8 mouse cellular contexts compared by ENCODE assay signal in the genomic region with DNA sequence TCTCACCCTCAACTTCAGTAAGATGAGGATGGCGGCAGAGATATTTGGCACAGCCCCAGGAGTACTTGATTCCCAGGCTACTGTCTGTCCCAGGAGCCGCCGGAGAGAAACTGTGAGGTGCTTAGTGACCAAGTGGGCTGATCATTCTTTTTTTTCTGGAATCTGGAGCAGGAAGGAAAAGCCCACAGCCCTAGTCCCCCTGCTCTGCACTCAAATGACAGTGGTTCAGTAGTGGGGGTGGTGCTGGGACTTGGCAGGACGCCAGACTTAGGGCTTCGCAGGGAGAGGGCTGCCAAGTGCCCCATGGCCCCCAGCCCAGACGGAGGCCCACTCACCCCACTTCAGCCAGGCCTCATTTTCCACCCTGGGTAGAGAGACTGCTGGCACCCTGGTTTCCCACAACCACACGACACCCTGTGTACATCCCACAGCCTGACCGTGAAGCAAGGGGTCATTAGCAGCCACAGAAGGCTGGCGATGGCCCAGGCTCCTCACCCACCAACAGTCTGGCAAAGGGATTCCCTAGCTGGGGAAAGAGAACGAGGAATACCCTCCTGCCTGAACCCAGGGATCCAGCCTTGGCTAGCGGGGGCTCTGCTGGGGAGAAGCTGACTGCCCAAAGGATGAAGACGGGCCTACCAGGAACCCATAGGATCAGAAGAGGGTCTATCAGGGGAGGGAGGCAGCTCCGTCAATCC. TPM values are rescaled to one million over a fixed set of nuclear protein-coding genes. Genes with fewer than 3 reads are reported as not detected.
DNase-seq lines count a peak whose midpoint lies in the region; ATAC-seq and TF ChIP-seq lines count a peak whose summit lies in the region.

No protein-coding gene starts in this region.

- peaks cover 13% of the 10 kb centered on the region; the same call in 1 of the 2 replicates for H3K36me3 ChIP-seq in embryonic facial prominence, embryonic 15.5 days
- H3K36me3 ChIP-seq in hindbrain, embryonic 14.5 days (replicated peaks; ENCODE audit: control insufficient read depth, insufficient read depth): peaks cover 27% of the 10 kb centered on the region
- H3K36me3 ChIP-seq in midbrain, embryonic 11.5 days (ENCODE audit: control insufficient read depth, insufficient read depth, low read length): peaks cover 3% of the 10 kb centered on the region
- H3K36me3 ChIP-seq in thymus, adult 2 months (ENCODE audit: control insufficient read depth, insufficient read depth, low read length): no peaks in the 10 kb centered on the region

- peaks cover 61% of the 10 kb centered on the region for H3K4me1 ChIP-seq in embryonic facial prominence, embryonic 15.5 days
- peaks cover 56% of the 10 kb centered on the region for H3K4me1 ChIP-seq in hindbrain, embryonic 14.5 days (replicated peaks; ENCODE audit: control insufficient read depth, insufficient read depth, low read length)
- peaks cover 29% of the 10 kb centered on the region for H3K4me1 ChIP-seq in midbrain, embryonic 11.5 days (ENCODE audit: control insufficient read depth, insufficient read depth, low read length)
- H3K4me1 ChIP-seq in thymus, adult 2 months (replicated peaks; ENCODE audit: control insufficient read depth, insufficient read depth, low read length): peaks cover 39% of the 10 kb centered on the region

- TF ChIP-seq CTCF in thymus, adult 2 months (IDR thresholded peaks at IDR 0.05; ENCODE audit: borderline replicate concordance, control insufficient read depth, extremely low read depth, insufficient read depth, low read length, poor library complexity): no peak

- peak overlapping the region; percentile 100 for H3K9ac ChIP-seq in embryonic facial prominence, embryonic 15.5 days
- H3K9ac ChIP-seq in hindbrain, embryonic 14.5 days: peak overlapping the region; percentile 100
- peak overlapping the region; percentile 100 for H3K9ac ChIP-seq in midbrain, embryonic 11.5 days (ENCODE audit: low read length)

- H3K27me3 ChIP-seq in embryonic facial prominence, embryonic 15.5 days: no peaks in the 10 kb centered on the region
- H3K27me3 ChIP-seq in hindbrain, embryonic 14.5 days (ENCODE audit: control insufficient read depth, insufficient read depth, low read length): no peaks in the 10 kb centered on the region
- no peaks in the 10 kb centered on the region for H3K27me3 ChIP-seq in midbrain, embryonic 11.5 days (ENCODE audit: control insufficient read depth, insufficient read depth, low read length)
- no peaks in the 10 kb centered on the region for H3K27me3 ChIP-seq in thymus, adult 2 months (ENCODE audit: control insufficient read depth, insufficient read depth, low read length)

- peak overlapping the region; percentile 85 for H3K27ac ChIP-seq in embryonic facial prominence, embryonic 15.5 days (replicated peaks)
- H3K27ac ChIP-seq in hindbrain, embryonic 14.5 days: peak overlapping the region; percentile 96
- peak overlapping the region; percentile 79 for H3K27ac ChIP-seq in midbrain, embryonic 11.5 days (ENCODE audit: low read depth, low read length)
- H3K27ac ChIP-seq in thymus, adult 2 months (ENCODE audit: control insufficient read depth, insufficient read depth, low read length): no peak overlapping the region

- no peaks in the 10 kb centered on the region for H3K9me3 ChIP-seq in embryonic facial prominence, embryonic 15.5 days (replicated peaks)
- no peaks in the 10 kb centered on the region for H3K9me3 ChIP-seq in hindbrain, embryonic 14.5 days (ENCODE audit: control insufficient read depth, low read length)
- no peaks in the 10 kb centered on the region for H3K9me3 ChIP-seq in midbrain, embryonic 11.5 days (ENCODE audit: control insufficient read depth, low read length)

- peak overlapping the region; percentile 98 for H3K4me3 ChIP-seq in embryonic facial prominence, embryonic 15.5 days (replicated peaks)
- peak overlapping the region; percentile 100 for H3K4me3 ChIP-seq in hindbrain, embryonic 14.5 days (replicated peaks; ENCODE audit: low read length)
- H3K4me3 ChIP-seq in midbrain, embryonic 11.5 days (ENCODE audit: low read depth, low read length): peak overlapping the region; percentile 93
- H3K4me3 ChIP-seq in thymus, adult 2 months (ENCODE audit: control insufficient read depth, insufficient read depth, low read length): peak overlapping the region; percentile 71

- 1% methylated on average over 13 of the region's 13 CpGs for WGBS in embryonic facial prominence, embryonic 15.5 days
- 3% methylated on average over 13 of the region's 13 CpGs for WGBS in hindbrain, embryonic 14.5 days
- WGBS in midbrain, embryonic 11.5 days: 6% methylated on average over 13 of the region's 13 CpGs
- whole genome bisulfite sequencing in thymus, adult 2 months: 11% methylated on average over 13 of the region's 13 CpGs

- ATAC-seq in embryonic facial prominence, embryonic 15.5 days (ENCODE audit: insufficient number of reproducible peaks, low FRiP score, low TSS enrichment, low read depth): peak; percentile 46
- peak; percentile 46 for ATAC-seq in hindbrain, embryonic 14.5 days (ENCODE audit: low FRiP score)
- peak; percentile 17 for ATAC-seq in midbrain, embryonic 11.5 days (ENCODE audit: low FRiP score)

- H3K4me2 ChIP-seq in embryonic facial prominence, embryonic 15.5 days (replicated peaks): peak overlapping the region; percentile 88
- peak overlapping the region; percentile 100 for H3K4me2 ChIP-seq in hindbrain, embryonic 14.5 days (replicated peaks)
- H3K4me2 ChIP-seq in midbrain, embryonic 11.5 days: peak overlapping the region; percentile 98

- intact Hi-C loops in left cerebral cortex, postnatal 10 days (cut with DNase I): no loop called here

- TF ChIP-seq POLR2A in thymus, adult 2 months (IDR thresholded peaks at IDR 0.05; ENCODE audit: control insufficient read depth, extremely low read depth, insufficient read depth, low read length, poor library complexity): no peak

- DNase-seq in left cerebral cortex, adult 18-20 months (ENCODE audit: low spot score in 2 of 2): peak; percentile 44 to 47
- DNase-seq in left cerebral cortex, adult 11 months (ENCODE audit: low spot score): no peak
- peak; percentile 60 for DNase-seq in adrenal gland, postnatal 25 days
- DNase-seq in hindbrain, embryonic 14.5 days (ENCODE audit: low spot score): peak; percentile 70
- DNase-seq in left cerebral cortex, postnatal 10 days (ENCODE audit: extremely low spot score in 1 of 2, low spot score in 2 of 2): peak; percentile 75 to 85
- DNase-seq in midbrain, embryonic 11.5 days (ENCODE audit: low spot score, missing footprints): peak; percentile 93
- DNase-seq in thymus, adult 2 months: peak; percentile 57

RNA-seq across cellular contexts. Expression of gene Ttyh3, which starts 0.9 kb away (rescaled TPM):
- 100 to 1,000 TPM; 202 to 209 TPM for total RNA-seq in left cerebral cortex, adult 18-20 months (2021)
- total RNA-seq in adrenal gland, postnatal 25 days (2021): 121 and 195 TPM in 2 replicates
- 42.3 and 43.7 TPM in 2 replicates for polyA plus RNA-seq in embryonic facial prominence, embryonic 15.5 days (2015; fragmentation: Nextera tagmentation; extraction: Ambion mirVana)
- polyA plus RNA-seq in hindbrain, embryonic 14.5 days (2014; fragmentation: Nextera tagmentation; extraction: Ambion mirVana): 95.0 and 98.9 TPM in 2 replicates
- total RNA-seq in left cerebral cortex, postnatal 10 days (2021): 100 to 1,000 TPM; 319 to 338 TPM
- 42.9 and 46.4 TPM in 2 replicates for polyA plus RNA-seq in midbrain, embryonic 11.5 days (2014; fragmentation: Nextera tagmentation; extraction: Ambion mirVana)
- polyA plus RNA-seq in thymus, adult 2 months (2012; rRNA removed): 139 and 177 TPM in 2 replicates

RNA-seq across cellular contexts. Expression of gene Lfng, which starts 40.9 kb away (rescaled TPM):
- total RNA-seq in left cerebral cortex, adult 18-20 months (2021): 10 to 100 TPM; 17.0 to 17.1 TPM
- 9.6 and 16.8 TPM in 2 replicates for total RNA-seq in adrenal gland, postnatal 25 days (2021)
- 31.8 and 36.0 TPM in 2 replicates for polyA plus RNA-seq in embryonic facial prominence, embryonic 15.5 days (2015; fragmentation: Nextera tagmentation; extraction: Ambion mirVana)
- polyA plus RNA-seq in hindbrain, embryonic 14.5 days (2014; fragmentation: Nextera tagmentation; extraction: Ambion mirVana): 25.7 and 30.1 TPM in 2 replicates
- 10 to 100 TPM; 18.7 to 25.8 TPM for total RNA-seq in left cerebral cortex, postnatal 10 days (2021)
- polyA plus RNA-seq in midbrain, embryonic 11.5 days (2014; fragmentation: Nextera tagmentation; extraction: Ambion mirVana): 38.3 and 40.5 TPM in 2 replicates
- polyA plus RNA-seq in thymus, adult 2 months (2012; rRNA removed): 141 and 171 TPM in 2 replicates

RNA-seq across cellular contexts. Expression of gene Iqce, which starts 54.2 kb away (rescaled TPM):
- total RNA-seq in left cerebral cortex, adult 18-20 months (2021): 10 to 100 TPM; 46.5 to 55.3 TPM
- 21.9 and 36.2 TPM in 2 replicates for total RNA-seq in adrenal gland, postnatal 25 days (2021)
- 24.6 and 28.2 TPM in 2 replicates for polyA plus RNA-seq in embryonic facial prominence, embryonic 15.5 days (2015; fragmentation: Nextera tagmentation; extraction: Ambion mirVana)
- 20.3 and 22.5 TPM in 2 replicates for polyA plus RNA-seq in hindbrain, embryonic 14.5 days (2014; fragmentation: Nextera tagmentation; extraction: Ambion mirVana)
- 10 to 100 TPM; 50.8 to 60.9 TPM for total RNA-seq in left cerebral cortex, postnatal 10 days (2021)
- 13.9 and 15.6 TPM in 2 replicates for polyA plus RNA-seq in midbrain, embryonic 11.5 days (2014; fragmentation: Nextera tagmentation; extraction: Ambion mirVana)
- 30.0 and 31.5 TPM in 2 replicates for polyA plus RNA-seq in thymus, adult 2 months (2012; rRNA removed)

RNA-seq across cellular contexts. Expression of gene Brat1, which starts 56.8 kb away (rescaled TPM):
- 10 to 100 TPM; 17.6 to 17.8 TPM for total RNA-seq in left cerebral cortex, adult 18-20 months (2021)
- 24.7 and 29.4 TPM in 2 replicates for total RNA-seq in adrenal gland, postnatal 25 days (2021)
- 24.2 and 26.0 TPM in 2 replicates for polyA plus RNA-seq in embryonic facial prominence, embryonic 15.5 days (2015; fragmentation: Nextera tagmentation; extraction: Ambion mirVana)
- 19.1 and 19.8 TPM in 2 replicates for polyA plus RNA-seq in hindbrain, embryonic 14.5 days (2014; fragmentation: Nextera tagmentation; extraction: Ambion mirVana)
- total RNA-seq in left cerebral cortex, postnatal 10 days (2021): 10 to 100 TPM; 26.5 to 28.8 TPM
- 8.3 and 11.4 TPM in 2 replicates for polyA plus RNA-seq in midbrain, embryonic 11.5 days (2014; fragmentation: Nextera tagmentation; extraction: Ambion mirVana)
- polyA plus RNA-seq in thymus, adult 2 months (2012; rRNA removed): 65.1 and 69.1 TPM in 2 replicates
